Mouse (Mus musculus) brain, embryonic 14.5 days (tissue): ENCODE measurements around the gene Abcb5.

Experiments
- CTCF ChIP-seq: fragments of 200-500 bp; IDR thresholded peaks from 2 replicates; pipeline ENCODE4 v1.5.1; 2012; ENCODE audit warnings: inconsistent platforms, mild to moderate bottlenecking, moderate library complexity, borderline replicate concordance; ENCODE audit not compliant: insufficient read depth, insufficient read length; ENCODE audit errors: extremely low read depth
- POLR2A ChIP-seq: fragments of 200-500 bp; IDR thresholded peaks from 2 replicates; pipeline ENCODE4 v1.6.1; 2012; ENCODE audit warnings: mild to moderate bottlenecking, inconsistent platforms, borderline replicate concordance; ENCODE audit not compliant: poor library complexity, insufficient read depth, insufficient read length, severe bottlenecking; ENCODE audit errors: extremely low read depth

DNA sequence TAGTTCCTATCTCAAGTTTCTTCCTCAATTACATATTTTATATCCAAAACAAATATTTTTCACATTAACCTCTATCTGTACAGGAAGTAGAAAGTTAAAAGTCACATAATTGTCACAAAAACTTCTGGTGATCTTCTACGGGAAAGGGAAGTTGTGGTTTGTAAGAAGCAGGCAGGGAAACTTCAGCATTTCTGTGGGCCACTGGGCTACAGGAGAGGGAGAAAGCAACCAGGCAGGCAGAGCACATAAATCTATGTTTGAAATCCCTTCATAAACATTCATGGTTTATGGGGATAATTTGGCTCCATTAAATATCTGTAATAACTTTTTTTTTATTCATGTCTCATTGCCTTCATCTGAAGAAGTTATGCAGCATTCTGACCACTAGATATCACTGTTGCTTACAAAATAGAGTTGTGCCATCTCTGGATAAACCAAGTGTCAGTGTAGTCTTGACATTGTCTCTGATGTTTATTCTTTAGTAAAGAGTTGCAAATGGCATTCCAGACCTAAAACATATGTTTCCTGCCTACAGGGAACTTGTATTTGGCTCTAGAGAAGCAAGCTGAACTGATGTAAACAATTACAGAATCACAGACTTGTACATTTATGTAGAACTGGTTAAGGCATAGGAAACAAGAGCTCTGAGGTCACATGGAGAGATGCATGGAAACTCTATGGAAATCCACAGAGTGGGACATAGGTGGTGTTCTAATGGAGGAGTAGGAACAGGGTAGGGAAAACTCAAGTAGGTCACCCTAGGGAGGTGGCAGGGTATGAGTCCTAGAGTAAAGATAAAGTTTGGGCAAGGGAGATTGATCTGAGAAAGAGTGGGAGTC lies 28.3 kb upstream of the Abcb5 start:
- TF ChIP-seq POLR2A (no peak), CTCF (no peak)
